16 mouse cellular contexts compared by ENCODE assay signal in genomic region chr9:90250964-90251750, GRCm38 (mm10). TPM values are rescaled to one million over a fixed set of nuclear protein-coding genes. Genes with fewer than 3 reads are reported as not detected.
DNase-seq lines count a peak whose midpoint lies in the region; ATAC-seq and TF ChIP-seq lines count a peak whose summit lies in the region.
"Had no signal": no experiment of that assay in that cellular context is flagged by ENCODE, and none has a peak within 500 bp of the region (broad histone marks: within the 10 kb centered on the region; RNA-seq: fewer than 3 reads in every experiment).

No protein-coding gene starts in this region.

- DNase-seq in forebrain, postnatal 0 days = peak; percentile 40
- DNase-seq in forebrain, embryonic 11.5 days (ENCODE audit: low spot score) = no peak
- DNase-seq in induced T-regulatory cell, adult 2 months (ENCODE audit: low read depth) = peak; percentile 51
- DNase-seq in cerebellum, adult 2 months = no peak
- no peak for DNase-seq in right cerebral cortex, postnatal 4 days
- DNase-seq in embryo, embryonic 11 days = no peak
- DNase-seq: cerebellum, postnatal 14 days; kidney, adult 11 months; right cerebral cortex, postnatal 14 days had no signal

- no peak overlapping the region for H3K27ac ChIP-seq in forebrain, postnatal 0 days (ENCODE audit: low read depth, low read length)
- no peak overlapping the region for H3K27ac ChIP-seq in forebrain, embryonic 11.5 days (ENCODE audit: low read depth, low read length)
- H3K27ac ChIP-seq in liver, embryonic 16.5 days (ENCODE audit: low read length) = peak overlapping the region; percentile 98
- H3K27ac ChIP-seq in cerebellum, adult 2 months (ENCODE audit: insufficient read depth, low read length) = no peak overlapping the region
- H3K27ac ChIP-seq: embryonic facial prominence, embryonic 15.5 days; neural tube, embryonic 15.5 days; stomach, postnatal 0 days had no signal

- H3K36me3 ChIP-seq in forebrain, postnatal 0 days (ENCODE audit: insufficient read depth) = peaks cover 10% of the 10 kb centered on the region
- no peaks in the 10 kb centered on the region for H3K36me3 ChIP-seq in forebrain, embryonic 11.5 days (ENCODE audit: control insufficient read depth, insufficient read depth, low read length)
- H3K36me3 ChIP-seq in liver, embryonic 16.5 days (ENCODE audit: control insufficient read depth, insufficient read depth) = peaks cover 14% of the 10 kb centered on the region
- H3K36me3 ChIP-seq: G1E; neural tube, embryonic 15.5 days had no signal

- H3K9me3 ChIP-seq in forebrain, postnatal 0 days (ENCODE audit: low read length) = no peaks in the 10 kb centered on the region
- no peaks in the 10 kb centered on the region for H3K9me3 ChIP-seq in forebrain, embryonic 11.5 days (ENCODE audit: control insufficient read depth, low read length)
- H3K9me3 ChIP-seq in liver, embryonic 16.5 days (replicated peaks; ENCODE audit: control insufficient read depth, low read length) = no peaks in the 10 kb centered on the region
- H3K9me3 ChIP-seq: embryonic facial prominence, embryonic 15.5 days; neural tube, embryonic 15.5 days had no signal

- no peak for TF ChIP-seq CTCF in forebrain, postnatal 0 days (IDR thresholded peaks at IDR 0.05; ENCODE audit: low read depth)
- TF ChIP-seq CTCF in cerebellum, adult 2 months (IDR thresholded peaks at IDR 0.05; ENCODE audit: borderline replicate concordance, insufficient read depth, low read depth, low read length) = no peak

- no peaks in the 10 kb centered on the region for H3K4me1 ChIP-seq in forebrain, postnatal 0 days (ENCODE audit: insufficient read depth)
- no peaks in the 10 kb centered on the region for H3K4me1 ChIP-seq in forebrain, embryonic 11.5 days (replicated peaks; ENCODE audit: control insufficient read depth, insufficient read depth, low read length)
- H3K4me1 ChIP-seq in liver, embryonic 16.5 days (ENCODE audit: control insufficient read depth, low read depth, low read length) = peaks cover 75% of the 10 kb centered on the region
- H3K4me1 ChIP-seq in cerebellum, adult 2 months (ENCODE audit: control insufficient read depth, insufficient read depth, low read length) = peaks cover 7% of the 10 kb centered on the region; the same call in 1 of the 2 replicates
- H3K4me1 ChIP-seq: neural tube, embryonic 15.5 days had no signal

- H3K4me2 ChIP-seq in forebrain, postnatal 0 days (ENCODE audit: low read depth) = no peak overlapping the region
- H3K4me2 ChIP-seq in forebrain, embryonic 11.5 days (ENCODE audit: low read depth, low read length, severe bottlenecking) = no peak overlapping the region
- peak overlapping the region; percentile 57 for H3K4me2 ChIP-seq in liver, embryonic 16.5 days (ENCODE audit: low read depth, low read length)
- H3K4me2 ChIP-seq: embryonic facial prominence, embryonic 15.5 days; neural tube, embryonic 15.5 days had no signal

- ATAC-seq in forebrain, postnatal 0 days = peak; percentile 67
- ATAC-seq in forebrain, embryonic 11.5 days (replicated peaks; ENCODE audit: low FRiP score) = no peak
- peak; percentile 36 for ATAC-seq in CD4-positive, CD25-positive, alpha-beta regulatory T cell, adult 4 months
- ATAC-seq in liver, embryonic 16.5 days (ENCODE audit: low read depth) = peak; percentile 49
- ATAC-seq: lung, postnatal 0 days had no signal

- H3K27me3 ChIP-seq in forebrain, postnatal 0 days (ENCODE audit: insufficient read depth, low read length) = no peaks in the 10 kb centered on the region
- H3K27me3 ChIP-seq in forebrain, embryonic 11.5 days (ENCODE audit: control insufficient read depth, insufficient read depth, low read length) = no peaks in the 10 kb centered on the region
- H3K27me3 ChIP-seq in liver, embryonic 16.5 days (ENCODE audit: control insufficient read depth, insufficient read depth, low read depth, low read length) = no peaks in the 10 kb centered on the region
- H3K27me3 ChIP-seq in cerebellum, adult 2 months (ENCODE audit: control insufficient read depth, insufficient read depth, low read length) = no peaks in the 10 kb centered on the region
- H3K27me3 ChIP-seq: embryonic facial prominence, embryonic 15.5 days; neural tube, embryonic 15.5 days had no signal

- no peak overlapping the region for H3K9ac ChIP-seq in forebrain, postnatal 0 days
- no peak overlapping the region for H3K9ac ChIP-seq in forebrain, embryonic 11.5 days (ENCODE audit: low read length)
- peak overlapping the region; percentile 54 for H3K9ac ChIP-seq in liver, embryonic 16.5 days (ENCODE audit: low read depth, low read length)
- H3K9ac ChIP-seq: embryonic facial prominence, embryonic 15.5 days; neural tube, embryonic 15.5 days had no signal

- TF ChIP-seq POLR2A in cerebellum, adult 2 months (IDR thresholded peaks at IDR 0.05; ENCODE audit: borderline replicate concordance, insufficient read depth, low read length) = no peak

- H3K4me3 ChIP-seq in forebrain, postnatal 0 days (ENCODE audit: low read depth, low read length) = no peak overlapping the region
- H3K4me3 ChIP-seq in forebrain, embryonic 11.5 days (ENCODE audit: low read depth, low read length) = no peak overlapping the region
- no peak overlapping the region for H3K4me3 ChIP-seq in liver, embryonic 16.5 days (ENCODE audit: low read depth, low read length)
- no peak overlapping the region for H3K4me3 ChIP-seq in cerebellum, adult 2 months (replicated peaks; ENCODE audit: insufficient read depth, low read depth, low read length)
- H3K4me3 ChIP-seq: embryonic facial prominence, embryonic 15.5 days; neural tube, embryonic 15.5 days had no signal

- 74% methylated on average over 13 of the region's 13 CpGs for WGBS in forebrain, postnatal 0 days
- 91% methylated on average over 13 of the region's 13 CpGs for WGBS in forebrain, embryonic 11.5 days
- WGBS in liver, embryonic 16.5 days (ENCODE audit: insufficient replicate concordance) = 36% methylated on average over 13 of the region's 13 CpGs
- WGBS in cerebellum, adult 2 months = 85% methylated on average over 13 of the region's 13 CpGs

RNA-seq across cellular contexts. Expression of gene Tbc1d2b, which starts 19.4 kb away (rescaled TPM):
- total RNA-seq in forebrain, postnatal 0 days (2014; rRNA removed) = 13.5 and 16.7 TPM in 2 replicates
- 3.1 and 4.0 TPM in 2 replicates for polyA plus RNA-seq in forebrain, postnatal 0 days (2015; fragmentation: Nextera tagmentation; extraction: Ambion mirVana)
- 11.6 TPM in 2 replicates for polyA plus RNA-seq in forebrain, embryonic 11.5 days (2014; fragmentation: Nextera tagmentation; extraction: Ambion mirVana)
- 10 to 100 TPM; 11.3 to 12.1 TPM for polyA plus RNA-seq in CD4-positive, CD25-positive, alpha-beta regulatory T cell, adult 4 months (2017; shearing (Covaris generic))
- 8.0 and 8.3 TPM in 2 replicates for polyA plus RNA-seq in liver, embryonic 16.5 days (2015; fragmentation: Nextera tagmentation; extraction: Ambion mirVana)
- 14.9 and 18.4 TPM in 2 replicates for polyA plus RNA-seq in cerebellum, adult 2 months (2012; rRNA removed)

Comparison
In these comparisons a context has a peak if more than half of its experiments do, and no peak if none do; other contexts are left out.
1. DNase-seq: peak in forebrain, postnatal 0 days (single experiment) and induced T-regulatory cell, adult 2 months (single experiment); none in forebrain, embryonic 11.5 days (single experiment), cerebellum, adult 2 months (0 of 2), right cerebral cortex, postnatal 4 days (single experiment) and embryo, embryonic 11 days (single experiment).